Mouse (Mus musculus) bone marrow, adult 2 months (tissue): Measurements from ENCODE around the gene Serpina10. TPM values are rescaled to one million over a fixed set of nuclear protein-coding genes. Genes with fewer than 3 reads are reported as not detected.
"Not testable (repeated sequence)": the region's sequence is repeated elsewhere in the genome, so short reads cannot be mapped to it uniquely, and the experiment has no call there.

Experiments
- H3K27ac ChIP-seq: fragments of 200-500 bp; 2 replicates; pipeline ENCODE4 v1.5.1; 2012; ENCODE audit warnings: low read depth, mild to moderate bottlenecking, control low read depth, inconsistent platforms, low read length; ENCODE audit not compliant: control insufficient read depth, poor library complexity, insufficient read depth
- H3K4me1 ChIP-seq: fragments of 200-500 bp; 2 replicates; pipeline ENCODE4 v1.6.1; 2011; ENCODE audit warnings: low read length; ENCODE audit not compliant: control insufficient read depth, insufficient read depth
- H3K4me3 ChIP-seq: fragments of 200-500 bp; replicated peaks from 2 replicates; pipeline ENCODE3; 2011; ENCODE audit warnings: mild to moderate bottlenecking, low read depth, low read length, control low read depth; ENCODE audit not compliant: control insufficient read depth
- CTCF ChIP-seq: fragments of 200-500 bp; IDR thresholded peaks from 2 replicates; pipeline ENCODE4 v1.5.1; 2011; ENCODE audit warnings: low read length, control low read depth; ENCODE audit not compliant: control insufficient read depth, insufficient read depth
- POLR2A ChIP-seq: fragments of 200-500 bp; IDR thresholded peaks from 2 replicates; pipeline ENCODE4 v1.6.1; 2011; ENCODE audit warnings: low read depth, mild to moderate bottlenecking, control low read depth, low read length, borderline replicate concordance; ENCODE audit not compliant: control insufficient read depth
- WGBS: fragments of 180-500 bp; shearing (Covaris S2); methylation state at CpG from one replicate; pipeline ENCODE4 v1.1.7; 2018; 5-methylcytosine and 5-hydroxymethylcytosine counted together
- polyA plus RNA-seq: library from polyadenylated mRNA; stranded (reverse); fragments of >200 nt; gene quantifications from 2 replicates; pipeline ENCODE4 v1.2.4, GENCODE M21; 2011; ENCODE audit warnings: low replicate concordance; ENCODE audit not compliant: missing spikeins, insufficient read depth, insufficient read length

The Serpina10 gene
- polyA plus RNA-seq, 1 experiment = 0.82 TPM

DNA sequence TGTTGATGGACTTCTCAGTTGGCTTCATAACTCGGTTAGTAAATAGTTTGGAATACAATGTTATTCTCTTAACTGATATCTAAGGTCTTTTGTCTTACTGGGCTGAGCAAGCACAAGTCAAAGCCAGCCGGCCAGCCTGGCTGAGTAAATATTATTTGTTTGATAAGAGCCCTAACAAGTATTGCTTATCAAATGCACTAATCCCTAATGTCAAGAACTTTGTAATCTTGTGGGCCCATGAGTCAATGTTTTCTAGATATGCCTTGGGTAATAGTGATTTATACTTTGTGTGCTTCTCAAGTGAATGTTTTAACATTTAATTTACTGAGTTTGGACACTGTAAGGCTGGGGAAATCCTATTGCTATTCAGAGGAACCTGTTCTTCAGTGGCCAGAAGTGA, 32.8 kb downstream of the Serpina10 start:
- Histone ChIP-seq H3K4me3 (no peak overlapping the region), H3K4me1 (peaks cover 1% of the 10 kb centered on the region; the same call in 1 of the 2 replicates), H3K27ac (no peak overlapping the region)
- WGBS = 52% methylated on average over 2 of the region's 2 CpGs
- no peak for TF ChIP-seq POLR2A
- no peak for TF ChIP-seq CTCF

- no peak overlapping the region for H3K4me3 ChIP-seq
- H3K4me1 ChIP-seq = no peaks in the 10 kb centered on the region; the same call in 1 of the 2 replicates
- 78% methylated on average over 8 of the region's 8 CpGs for WGBS
- TF ChIP-seq POLR2A (no peak), CTCF (no peak)
- no peak overlapping the region for H3K27ac ChIP-seq
Measured at GRCm38 (mm10) chr12:103583771-103584170, 47.5 kb downstream of the Serpina10 start.

GRCm38 (mm10) chr12:103578148-103578547, 53.1 kb downstream of the Serpina10 start:
- H3K4me1 ChIP-seq, H3K4me3 ChIP-seq, H3K27ac ChIP-seq: not testable (repeated sequence)
- 79% methylated on average over 6 of the region's 6 CpGs for WGBS

DNA sequence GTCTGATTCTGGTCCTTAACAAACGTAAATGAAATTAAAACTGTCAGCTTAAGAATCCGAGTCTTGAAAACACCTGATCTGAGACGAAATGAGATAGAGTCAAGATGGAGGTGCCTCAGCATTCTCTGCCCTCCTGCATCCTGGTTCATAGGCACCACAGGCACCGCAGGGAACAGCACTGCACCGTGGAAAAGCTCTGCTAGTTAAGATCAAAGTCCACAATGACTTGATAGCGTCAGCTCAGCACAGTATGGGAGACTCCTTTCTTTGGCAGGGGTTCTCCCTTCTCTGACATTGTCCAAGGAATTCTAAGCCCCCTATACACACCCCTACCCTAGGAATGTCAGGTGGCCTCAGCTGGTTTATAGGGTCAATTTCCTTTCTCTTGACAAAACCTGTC, 61.6 kb downstream of the Serpina10 start:
- no peak overlapping the region for H3K4me3 ChIP-seq
- no peak overlapping the region for H3K27ac ChIP-seq
- no peaks in the 10 kb centered on the region for H3K4me1 ChIP-seq
- WGBS = 54% methylated on average over 6 of the region's 6 CpGs
- TF ChIP-seq CTCF = no peak
- no peak for TF ChIP-seq POLR2A

DNA sequence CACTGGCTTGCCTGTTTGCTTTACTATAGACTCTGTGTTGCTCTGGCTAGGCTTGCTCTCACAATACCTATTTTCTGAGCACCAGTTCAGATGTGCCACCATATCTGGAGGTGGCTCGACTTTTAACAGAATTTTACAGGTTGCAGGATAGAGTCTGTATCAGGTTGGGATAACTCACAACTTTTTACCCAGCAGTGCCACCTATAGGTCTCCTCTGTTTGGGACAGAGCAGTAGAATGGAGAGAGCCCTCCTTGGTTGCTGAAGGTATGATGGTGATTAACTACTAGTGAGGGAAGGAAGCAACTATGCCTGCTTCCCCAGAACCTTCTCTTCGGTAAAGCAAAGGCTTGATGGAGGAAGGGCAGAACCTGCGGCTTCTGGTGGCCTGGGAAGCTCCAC, 64.1 kb downstream of the Serpina10 start:
- H3K27ac ChIP-seq = no peak overlapping the region
- TF ChIP-seq CTCF = no peak
- no peak for TF ChIP-seq POLR2A
- H3K4me3 ChIP-seq = no peak overlapping the region
- H3K4me1 ChIP-seq = no peaks in the 10 kb centered on the region
- WGBS = 40% methylated on average over 3 of the region's 3 CpGs

- H3K4me3 ChIP-seq = no peak overlapping the region
- no peak overlapping the region; the same call in 1 of the 2 replicates for H3K27ac ChIP-seq
- TF ChIP-seq POLR2A (no peak), CTCF (no peak)
- H3K4me1 ChIP-seq = no peaks in the 10 kb centered on the region
- 69% methylated on average over 7 of the region's 7 CpGs for WGBS
Measured at GRCm38 (mm10) chr12:103565151-103565550, 66.1 kb downstream of the Serpina10 start.

Other genes with a start within 250 kb of the Serpina10 start
- gene Otub2, start 242.8 kb downstream of the Serpina10 start, polyA plus RNA-seq = 9.0 and 13.3 TPM in 2 replicates
- 0.99 TPM in 1 of 2 replicates, not detected in the other for gene 9330161L09Rik, start 223.6 kb downstream of the Serpina10 start, polyA plus RNA-seq
- 23.2 and 40.5 TPM in 2 replicates for gene Ddx24, start 205.6 kb downstream of the Serpina10 start, polyA plus RNA-seq
- gene Ifi27, start 197.2 kb downstream of the Serpina10 start, polyA plus RNA-seq = 114 and 211 TPM in 2 replicates
- gene Ifi27l2a, start 187.8 kb downstream of the Serpina10 start, polyA plus RNA-seq = 31.6 and 112 TPM in 2 replicates
- gene Ifi27l2b, start 174.2 kb downstream of the Serpina10 start, polyA plus RNA-seq = not detected in 2 replicates
- gene Ppp4r4, start 99.2 kb downstream of the Serpina10 start, polyA plus RNA-seq = 0.62 TPM in 1 of 2 replicates, not detected in the other
- gene Serpina6, start 25.8 kb upstream of the Serpina10 start, polyA plus RNA-seq = 1.2 TPM in 1 of 2 replicates, not detected in the other
- not detected in 2 replicates for gene Serpina16, start 44.7 kb upstream of the Serpina10 start, polyA plus RNA-seq
- 1.3 TPM in 1 of 2 replicates, not detected in the other for gene Serpina1f, start 64.1 kb upstream of the Serpina10 start, polyA plus RNA-seq
- 4.5 and 13.1 TPM in 2 replicates for gene Serpina1d, start 142.1 kb upstream of the Serpina10 start, polyA plus RNA-seq
- 4.4 and 30.7 TPM in 2 replicates for gene Serpina1b, start 198.9 kb upstream of the Serpina10 start, polyA plus RNA-seq
- gene Serpina1a, start 232.1 kb upstream of the Serpina10 start, polyA plus RNA-seq = 7.7 and 34.0 TPM in 2 replicates